Mouse (Mus musculus): ENCODE measurements around the gene Upb1.
"Not testable (repeated sequence)": the region's sequence is repeated elsewhere in the genome, so short reads cannot be mapped to it uniquely, and the experiment has no call there.

Upb1 gene

GRCm38 (mm10) chr10:75456061-75456831 lies 55.3 kb downstream of the Upb1 start:
- DNase-seq (ENCODE audit: low read depth) = not testable (repeated sequence)

GRCm38 (mm10) chr10:75457852-75458251 lies 56.9 kb downstream of the Upb1 start:
- no peak for DNase-seq (ENCODE audit: low read depth)

GRCm38 (mm10) chr10:75458329-75458728 lies 57.4 kb downstream of the Upb1 start:
- DNase-seq (ENCODE audit: low read depth) = no peak

- DNase-seq (ENCODE audit: low read depth) = no peak
Observed at GRCm38 (mm10) chr10:75462728-75463127, 61.8 kb downstream of the Upb1 start.

GRCm38 (mm10) chr10:75465781-75466550 lies 65.1 kb downstream of the Upb1 start:
- no peak for DNase-seq (ENCODE audit: low read depth)

GRCm38 (mm10) chr10:75473411-75473810 lies 72.5 kb downstream of the Upb1 start:
- no peak for DNase-seq (ENCODE audit: low read depth)

DNA sequence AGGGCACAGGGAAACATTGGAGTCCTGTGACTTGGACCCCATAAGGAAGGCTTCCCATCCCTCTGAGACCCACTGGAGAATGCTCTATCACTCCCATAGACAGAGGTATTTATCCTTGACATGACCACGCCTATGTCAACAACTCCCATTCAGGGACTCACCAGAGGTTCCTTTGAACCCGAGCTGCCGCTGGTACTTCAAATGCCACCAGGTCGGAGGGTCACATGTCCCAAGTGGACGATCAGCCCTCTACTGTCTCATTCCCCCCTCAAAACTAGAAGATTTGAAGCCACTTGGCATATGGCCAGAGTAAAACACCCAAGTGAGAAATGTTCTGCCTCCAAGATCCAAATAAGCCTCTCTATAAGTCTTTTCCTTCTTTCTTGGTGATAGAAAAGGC lies 73.7 kb downstream of the Upb1 start:
- no peak for DNase-seq (ENCODE audit: low read depth)

GRCm38 (mm10) chr10:75475139-75475850 lies 74.4 kb downstream of the Upb1 start:
- not testable (repeated sequence) for DNase-seq (ENCODE audit: low read depth)

GRCm38 (mm10) chr10:75477034-75477433 lies 76.1 kb downstream of the Upb1 start:
- no peak for DNase-seq (ENCODE audit: low read depth)

- DNase-seq (ENCODE audit: low read depth) = no peak
Observed at GRCm38 (mm10) chr10:75479955-75480354, 79.0 kb downstream of the Upb1 start.

- DNase-seq (ENCODE audit: low read depth) = no peak
Observed at GRCm38 (mm10) chr10:75481703-75482102, 80.8 kb downstream of the Upb1 start.

- DNase-seq (ENCODE audit: low read depth) = no peak
Observed at GRCm38 (mm10) chr10:75482271-75482670, 81.4 kb downstream of the Upb1 start.

GRCm38 (mm10) chr10:75482919-75483483 lies 82.1 kb downstream of the Upb1 start:
- no peak for DNase-seq (ENCODE audit: low read depth)

- DNase-seq (ENCODE audit: low read depth) = no peak
Observed at GRCm38 (mm10) chr10:75484066-75484465, 83.2 kb downstream of the Upb1 start.

GRCm38 (mm10) chr10:75484767-75485166 lies 83.9 kb downstream of the Upb1 start:
- no peak for DNase-seq (ENCODE audit: low read depth)

DNA sequence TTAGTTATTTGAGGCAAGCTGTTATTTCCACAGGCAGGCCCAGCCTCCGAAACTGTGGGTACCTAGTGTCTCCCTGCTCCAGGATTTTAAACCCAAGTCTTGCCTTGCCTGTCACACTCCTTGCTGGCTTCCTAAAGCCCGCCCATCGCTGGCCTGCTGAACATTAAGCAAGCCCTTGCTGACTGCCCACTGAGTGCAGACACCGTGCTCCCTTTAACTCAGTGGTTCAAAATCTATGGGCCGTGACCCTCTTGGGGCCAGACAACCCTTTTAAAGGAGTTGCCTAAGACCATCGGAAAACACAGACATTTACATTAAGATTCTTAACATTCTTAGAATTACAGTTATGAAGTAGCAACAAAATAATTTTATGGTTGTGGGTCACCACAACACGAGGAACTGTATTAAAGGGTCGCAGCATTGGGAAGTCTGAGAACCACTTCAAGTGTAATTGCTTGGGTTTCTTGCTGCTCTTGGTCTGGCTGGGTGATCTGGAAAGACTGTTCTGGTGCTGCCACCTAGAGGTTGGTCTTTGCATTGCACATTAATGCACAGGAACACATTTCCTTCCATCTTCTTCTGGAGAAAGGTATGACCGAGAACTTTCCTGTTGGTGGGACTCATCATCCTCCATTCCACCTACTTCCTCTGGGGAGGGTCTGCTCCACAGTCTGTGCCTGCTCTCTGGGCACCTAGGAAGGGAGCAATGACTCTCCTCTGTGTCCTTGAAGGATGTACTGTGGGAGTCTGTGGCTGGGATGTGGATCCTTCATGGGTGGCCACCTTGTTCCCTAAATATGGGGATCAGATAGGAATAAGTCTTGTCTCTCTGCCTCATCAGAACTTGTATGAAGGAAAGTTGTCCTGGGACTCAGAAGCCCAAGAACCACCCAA lies 85.4 kb downstream of the Upb1 start:
- DNase-seq (ENCODE audit: low read depth) = peak; percentile 87

- no peak for DNase-seq (ENCODE audit: low read depth)
Observed at GRCm38 (mm10) chr10:75487131-75487530, 86.2 kb downstream of the Upb1 start.

GRCm38 (mm10) chr10:75489522-75489921 lies 88.6 kb downstream of the Upb1 start:
- no peak for DNase-seq (ENCODE audit: low read depth)

DNA sequence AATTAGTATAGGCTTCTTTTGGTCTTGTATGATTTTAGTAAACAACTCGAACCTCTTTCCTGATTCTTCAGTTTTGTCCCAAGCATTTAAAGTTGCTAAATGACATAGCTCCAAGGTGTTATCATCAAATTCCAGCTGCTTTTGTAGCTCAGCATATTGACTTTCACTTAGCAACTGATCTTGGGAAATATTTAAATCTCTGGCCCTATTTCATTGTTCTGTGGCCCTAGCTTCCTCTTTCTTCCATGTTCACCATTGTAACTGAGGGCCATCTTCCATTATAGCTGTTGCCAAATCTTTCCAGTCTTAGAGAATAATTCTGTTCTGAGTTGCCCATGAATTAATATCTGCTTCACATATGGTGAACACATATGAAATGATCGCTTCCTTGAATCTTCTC lies 89.8 kb downstream of the Upb1 start:
- no peak for DNase-seq (ENCODE audit: low read depth)
